Mouse (Mus musculus) inflammation-experienced regulatory T-cells, adult 16 weeks (primary cell): ENCODE measurements around the gene Usb1. TPM values are rescaled to one million over a fixed set of nuclear protein-coding genes. Genes with fewer than 3 reads are reported as not detected.

Source experiments
- polyA plus RNA-seq: library from polyadenylated mRNA; unstranded; fragments of 100-300 nt; shearing (Covaris generic); gene quantifications from one replicate; pipeline ENCODE4 v1.2.1, GENCODE M21; 2017

Usb1 gene
- 76.9 TPM for polyA plus RNA-seq

DNA sequence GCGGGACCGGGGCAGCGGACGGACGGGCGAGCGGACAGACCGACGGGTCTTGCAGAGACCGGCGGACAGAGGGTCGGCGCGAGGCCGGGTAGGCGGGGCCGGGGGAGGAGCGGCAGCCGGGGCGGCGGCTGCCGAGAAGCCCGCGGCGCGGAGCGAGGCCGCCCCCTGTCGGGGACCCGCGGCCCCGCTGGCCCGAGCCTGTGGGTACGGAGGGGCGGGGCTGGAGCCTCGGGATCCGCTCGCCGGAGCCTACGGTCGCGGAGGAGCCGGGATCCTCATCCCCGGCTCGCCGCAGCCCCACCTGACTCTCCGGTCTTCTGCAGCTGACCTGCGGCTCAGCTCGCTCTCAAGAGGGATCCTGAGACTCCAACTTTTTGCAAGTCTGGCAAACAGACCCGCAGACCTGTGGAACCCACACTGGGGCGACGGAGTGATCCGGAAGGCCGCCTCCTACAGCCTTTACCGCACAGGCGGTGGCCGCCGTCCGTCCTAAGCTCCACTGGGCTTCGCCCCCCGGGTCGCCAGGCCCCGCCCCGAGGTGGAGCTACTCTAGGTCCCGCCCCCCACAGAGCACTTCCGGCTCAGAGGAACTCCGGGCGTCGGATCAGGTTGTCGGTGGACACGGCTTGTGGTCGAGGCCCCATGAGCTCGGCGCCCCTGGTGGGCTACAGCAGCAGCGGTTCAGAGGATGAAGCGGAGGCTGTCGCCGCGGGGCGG, at the start of gene Usb1, which contains the start of gene Zfp319:
Gene Usb1, plus strand, starts transcription at position 565 of the 717 bp plus-strand sequence.
Gene Zfp319, minus strand, starts transcription at position 231 of the 717 bp plus-strand sequence.

DNA sequence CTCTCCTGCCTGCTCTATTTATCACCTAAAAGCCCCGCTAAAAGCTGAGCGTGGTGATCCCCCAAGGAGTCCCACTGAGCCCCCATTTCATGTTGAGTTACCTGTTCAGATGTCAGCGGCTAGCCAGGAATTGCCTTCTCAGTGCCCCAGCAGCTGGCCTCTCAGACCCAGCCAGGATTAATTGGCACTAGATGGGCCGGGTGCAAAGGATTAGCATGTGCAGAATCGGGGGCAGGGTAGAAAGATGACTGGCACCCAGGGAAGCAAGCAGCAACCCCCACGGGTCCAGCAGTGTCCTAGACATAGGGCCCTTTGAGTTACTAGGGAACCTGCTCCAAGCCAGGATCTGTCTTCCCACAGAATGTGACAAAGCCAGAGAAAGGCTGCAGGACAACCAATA, 25.7 kb upstream of the Usb1 start, which contains the start of gene Cngb1:
Gene Cngb1, minus strand, starts transcription at position 155 of the 400 bp plus-strand sequence.

GRCm38 (mm10) chr8:95310342-95310970, 21.6 kb upstream of the Usb1 start, which contains the start of gene Tepp:
TSS of gene Tepp (plus strand) at chr8:95310566.

DNA sequence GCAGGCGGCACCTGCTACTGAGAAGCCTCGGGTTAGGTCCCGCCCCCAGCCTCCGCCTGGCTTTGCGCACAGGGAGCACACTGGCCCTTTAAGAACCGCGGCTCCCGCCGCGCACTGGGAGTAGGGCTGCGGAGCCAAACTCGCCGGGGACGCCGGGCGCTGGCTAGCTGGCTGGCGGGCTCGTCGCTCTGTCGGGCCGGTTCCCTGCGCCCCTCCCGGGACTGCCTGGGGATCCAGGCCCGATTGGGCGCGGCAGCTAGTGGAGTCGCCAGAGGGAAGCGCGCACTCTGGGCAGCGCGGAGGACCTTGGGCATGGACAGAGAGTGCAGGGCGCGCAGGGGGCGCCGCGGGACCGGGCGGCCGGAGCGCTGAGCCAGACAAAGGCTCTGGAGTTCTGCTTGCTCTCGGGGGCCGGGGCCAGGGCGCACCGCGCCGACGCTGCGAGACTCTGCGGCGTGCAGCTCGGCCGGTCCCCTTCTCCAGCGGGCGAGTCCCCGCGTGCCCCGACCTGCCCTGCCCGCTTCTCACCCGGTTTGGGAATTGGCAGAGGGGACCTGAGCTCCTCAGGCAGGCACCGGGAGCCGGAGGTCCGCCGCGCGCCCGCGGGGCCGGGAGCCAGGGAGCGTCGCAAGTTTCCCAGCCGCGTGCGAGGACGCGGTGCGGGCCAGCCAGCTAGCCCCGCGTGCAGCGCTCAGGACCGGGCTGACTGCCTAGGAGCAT, 20.2 kb downstream of the Usb1 start, which contains the start of gene Mmp15:
Gene Mmp15, plus strand, starts transcription at position 118 of the 720 bp plus-strand sequence.

Other genes starting within 250 kb of the Usb1 start
- 0.16 TPM for gene Kifc3, start 129.5 kb upstream of the Usb1 start, polyA plus RNA-seq
- not detected for gene Cngb1, start 25.7 kb upstream of the Usb1 start, polyA plus RNA-seq
- not detected for gene Tepp, start 21.7 kb upstream of the Usb1 start, polyA plus RNA-seq
- 10.1 TPM for gene Zfp319, start 334 bp upstream of the Usb1 start, polyA plus RNA-seq
- 0.79 TPM for gene Mmp15, start 20.0 kb downstream of the Usb1 start, polyA plus RNA-seq
- gene Cfap20, start 102.6 kb downstream of the Usb1 start, polyA plus RNA-seq: 47.1 TPM
- 5.6 TPM for gene Csnk2a2, start 157.8 kb downstream of the Usb1 start, polyA plus RNA-seq
- gene Ccdc113, start 201.8 kb downstream of the Usb1 start, polyA plus RNA-seq: not detected
- gene Prss54, start 244.1 kb downstream of the Usb1 start, polyA plus RNA-seq: not detected